Mouse (Mus musculus): Measurements from ENCODE around the gene Arhgap44. TPM values are rescaled to one million over a fixed set of nuclear protein-coding genes. Genes with fewer than 3 reads are reported as not detected.
A peak's percentile ranks its signal among the peaks of the same experiment; 100 is the strongest.

The Arhgap44 gene
- polyA plus RNA-seq (2014; fragmentation: Nextera tagmentation; extraction: Ambion mirVana), result 8.5 and 10.6 TPM in 2 replicates

- DNase-seq (ENCODE audit: low spot score), result peak; percentile 77
- peak within 1 kb of the TSS; percentile 44 for H3K27ac ChIP-seq (ENCODE audit: low read depth, low read length)
- no peaks in the 10 kb centered on the region for H3K36me3 ChIP-seq (ENCODE audit: control insufficient read depth, insufficient read depth, low read length)
- no peaks in the 10 kb centered on the region for H3K9me3 ChIP-seq (replicated peaks; ENCODE audit: control insufficient read depth, low read length)
- H3K4me1 ChIP-seq (ENCODE audit: control insufficient read depth, insufficient read depth, low read length), result peaks cover 10% of the 10 kb centered on the region
- H3K27me3 ChIP-seq (replicated peaks; ENCODE audit: control insufficient read depth, insufficient read depth, low read length), result 0 out of 2 replicates have a peak, but pooled peaks cover 5% of the 10 kb centered on the region
- peak within 1 kb of the TSS; percentile 81 for H3K4me3 ChIP-seq (ENCODE audit: low read depth, low read length)
- 0% methylated on average over 27 of the region's 27 CpGs for WGBS
- peak; percentile 98 for ATAC-seq
- peak within 1 kb of the TSS; percentile 86 for H3K9ac ChIP-seq (ENCODE audit: low read length)
- H3K4me2 ChIP-seq (ENCODE audit: low read length), result peak within 1 kb of the TSS; percentile 93
Measured at GRCm38 (mm10) chr11:65162767-65163120, at the start of gene Arhgap44. Arhgap44 (minus strand) TSS chr11:65162961.

- no peak for ATAC-seq
- no peak overlapping the region for H3K4me2 ChIP-seq (ENCODE audit: low read length)
- no peaks in the 10 kb centered on the region for H3K27me3 ChIP-seq (replicated peaks; ENCODE audit: control insufficient read depth, insufficient read depth, low read length)
- H3K9ac ChIP-seq (ENCODE audit: low read length), result no peak overlapping the region
- peaks cover 4% of the 10 kb centered on the region; the same call in 1 of the 2 replicates for H3K4me1 ChIP-seq (ENCODE audit: control insufficient read depth, insufficient read depth, low read length)
- no peaks in the 10 kb centered on the region for H3K9me3 ChIP-seq (replicated peaks; ENCODE audit: control insufficient read depth, low read length)
- DNase-seq (ENCODE audit: low spot score), result no peak
- H3K27ac ChIP-seq (ENCODE audit: low read depth, low read length), result no peak overlapping the region
- 84% methylated on average over 6 of the region's 6 CpGs for WGBS
- no peak overlapping the region for H3K4me3 ChIP-seq (ENCODE audit: low read depth, low read length)
- H3K36me3 ChIP-seq (ENCODE audit: control insufficient read depth, insufficient read depth, low read length), result no peaks in the 10 kb centered on the region
Measured at GRCm38 (mm10) chr11:65211701-65212100, 48.9 kb upstream of the Arhgap44 start.

GRCm38 (mm10) chr11:65209441-65209840 is 46.7 kb upstream of the Arhgap44 start:
- 51% methylated on average over 6 of the region's 6 CpGs for WGBS
- no peaks in the 10 kb centered on the region for H3K4me1 ChIP-seq (ENCODE audit: control insufficient read depth, insufficient read depth, low read length)

GRCm38 (mm10) chr11:65205306-65205705 is 42.5 kb upstream of the Arhgap44 start:
- ATAC-seq, result no peak
- no peaks in the 10 kb centered on the region for H3K36me3 ChIP-seq (ENCODE audit: control insufficient read depth, insufficient read depth, low read length)
- 84% methylated on average over 5 of the region's 5 CpGs for WGBS
- no peaks in the 10 kb centered on the region for H3K27me3 ChIP-seq (replicated peaks; ENCODE audit: control insufficient read depth, insufficient read depth, low read length)
- DNase-seq (ENCODE audit: low spot score), result no peak
- H3K4me3 ChIP-seq (ENCODE audit: low read depth, low read length), result no peak overlapping the region
- no peaks in the 10 kb centered on the region for H3K9me3 ChIP-seq (replicated peaks; ENCODE audit: control insufficient read depth, low read length)
- H3K4me2 ChIP-seq (ENCODE audit: low read length), result no peak overlapping the region
- H3K4me1 ChIP-seq (ENCODE audit: control insufficient read depth, insufficient read depth, low read length), result no peaks in the 10 kb centered on the region
- no peak overlapping the region for H3K27ac ChIP-seq (ENCODE audit: low read depth, low read length)
- H3K9ac ChIP-seq (ENCODE audit: low read length), result no peak overlapping the region

More at GRCm38 (mm10) chr11:65209441-65209840, 46.7 kb upstream of the Arhgap44 start:
- no peak for DNase-seq (ENCODE audit: low spot score)
- no peaks in the 10 kb centered on the region for H3K36me3 ChIP-seq (ENCODE audit: control insufficient read depth, insufficient read depth, low read length)
- no peaks in the 10 kb centered on the region for H3K9me3 ChIP-seq (replicated peaks; ENCODE audit: control insufficient read depth, low read length)
- no peak overlapping the region for H3K4me3 ChIP-seq (ENCODE audit: low read depth, low read length)
- no peak for ATAC-seq
- H3K4me2 ChIP-seq (ENCODE audit: low read length), result no peak overlapping the region
- H3K27ac ChIP-seq (ENCODE audit: low read depth, low read length), result no peak overlapping the region
- no peak overlapping the region for H3K9ac ChIP-seq (ENCODE audit: low read length)
- no peaks in the 10 kb centered on the region for H3K27me3 ChIP-seq (replicated peaks; ENCODE audit: control insufficient read depth, insufficient read depth, low read length)

- DNase-seq (ENCODE audit: low spot score) (no peak), ATAC-seq (no peak)
- WGBS, result 85% methylated on average over 13 of the region's 13 CpGs
- H3K27me3 ChIP-seq (replicated peaks; ENCODE audit: control insufficient read depth, insufficient read depth, low read length), result no peaks in the 10 kb centered on the region
- no peak overlapping the region for H3K4me2 ChIP-seq (ENCODE audit: low read length)
- H3K9me3 ChIP-seq (replicated peaks; ENCODE audit: control insufficient read depth, low read length), result no peaks in the 10 kb centered on the region
- H3K36me3 ChIP-seq (ENCODE audit: control insufficient read depth, insufficient read depth, low read length), result no peaks in the 10 kb centered on the region
- no peak overlapping the region for H3K4me3 ChIP-seq (ENCODE audit: low read depth, low read length)
- H3K4me1 ChIP-seq (ENCODE audit: control insufficient read depth, insufficient read depth, low read length), result no peaks in the 10 kb centered on the region
- H3K27ac ChIP-seq (ENCODE audit: low read depth, low read length), result no peak overlapping the region
- H3K9ac ChIP-seq (ENCODE audit: low read length), result no peak overlapping the region
Measured at GRCm38 (mm10) chr11:65204651-65205050, 41.9 kb upstream of the Arhgap44 start.

GRCm38 (mm10) chr11:65203020-65203419 is 40.3 kb upstream of the Arhgap44 start:
- no peak overlapping the region for H3K27ac ChIP-seq (ENCODE audit: low read depth, low read length)
- WGBS, result 87% methylated on average over 1 of the region's 1 CpGs
- H3K36me3 ChIP-seq (ENCODE audit: control insufficient read depth, insufficient read depth, low read length), result no peaks in the 10 kb centered on the region
- no peak overlapping the region for H3K4me2 ChIP-seq (ENCODE audit: low read length)
- no peak overlapping the region for H3K4me3 ChIP-seq (ENCODE audit: low read depth, low read length)
- ATAC-seq (no peak), DNase-seq (ENCODE audit: low spot score) (no peak)
- no peaks in the 10 kb centered on the region for H3K27me3 ChIP-seq (replicated peaks; ENCODE audit: control insufficient read depth, insufficient read depth, low read length)
- H3K4me1 ChIP-seq (ENCODE audit: control insufficient read depth, insufficient read depth, low read length), result no peaks in the 10 kb centered on the region
- H3K9me3 ChIP-seq (replicated peaks; ENCODE audit: control insufficient read depth, low read length), result no peaks in the 10 kb centered on the region
- no peak overlapping the region for H3K9ac ChIP-seq (ENCODE audit: low read length)

- ATAC-seq (no peak), DNase-seq (ENCODE audit: low spot score) (peak; percentile 9)
- no peak overlapping the region for H3K4me2 ChIP-seq (ENCODE audit: low read length)
- H3K9me3 ChIP-seq (replicated peaks; ENCODE audit: control insufficient read depth, low read length), result no peaks in the 10 kb centered on the region
- 42% methylated on average over 5 of the region's 5 CpGs for WGBS
- H3K36me3 ChIP-seq (ENCODE audit: control insufficient read depth, insufficient read depth, low read length), result no peaks in the 10 kb centered on the region
- no peaks in the 10 kb centered on the region for H3K4me1 ChIP-seq (ENCODE audit: control insufficient read depth, insufficient read depth, low read length)
- H3K27ac ChIP-seq (ENCODE audit: low read depth, low read length), result no peak overlapping the region
- H3K4me3 ChIP-seq (ENCODE audit: low read depth, low read length), result no peak overlapping the region
- H3K27me3 ChIP-seq (replicated peaks; ENCODE audit: control insufficient read depth, insufficient read depth, low read length), result no peaks in the 10 kb centered on the region
- no peak overlapping the region for H3K9ac ChIP-seq (ENCODE audit: low read length)
Measured at GRCm38 (mm10) chr11:65202236-65202635, 39.5 kb upstream of the Arhgap44 start.

- Histone ChIP-seq H3K4me2 (ENCODE audit: low read length) (no peak overlapping the region), H3K9me3 (replicated peaks; ENCODE audit: control insufficient read depth, low read length) (no peaks in the 10 kb centered on the region), H3K27me3 (replicated peaks; ENCODE audit: control insufficient read depth, insufficient read depth, low read length) (no peaks in the 10 kb centered on the region), H3K4me3 (ENCODE audit: low read depth, low read length) (no peak overlapping the region), H3K36me3 (ENCODE audit: control insufficient read depth, insufficient read depth, low read length) (no peaks in the 10 kb centered on the region), H3K4me1 (ENCODE audit: control insufficient read depth, insufficient read depth, low read length) (no peaks in the 10 kb centered on the region), H3K9ac (ENCODE audit: low read length) (no peak overlapping the region), H3K27ac (ENCODE audit: low read depth, low read length) (no peak overlapping the region)
- 85% methylated on average over 3 of the region's 3 CpGs for WGBS
- DNase-seq (ENCODE audit: low spot score) (no peak), ATAC-seq (no peak)
Measured at GRCm38 (mm10) chr11:65198026-65198425, 35.3 kb upstream of the Arhgap44 start.

- no peaks in the 10 kb centered on the region for H3K4me1 ChIP-seq (ENCODE audit: control insufficient read depth, insufficient read depth, low read length)
- H3K9ac ChIP-seq (ENCODE audit: low read length), result no peak overlapping the region
- H3K4me2 ChIP-seq (ENCODE audit: low read length), result no peak overlapping the region
- H3K4me3 ChIP-seq (ENCODE audit: low read depth, low read length), result no peak overlapping the region
- no peaks in the 10 kb centered on the region for H3K36me3 ChIP-seq (ENCODE audit: control insufficient read depth, insufficient read depth, low read length)
- H3K9me3 ChIP-seq (replicated peaks; ENCODE audit: control insufficient read depth, low read length), result no peaks in the 10 kb centered on the region
- DNase-seq (ENCODE audit: low spot score) (peak; percentile 80), ATAC-seq (no peak; the same call in 1 of the 2 replicates)
- no peaks in the 10 kb centered on the region for H3K27me3 ChIP-seq (replicated peaks; ENCODE audit: control insufficient read depth, insufficient read depth, low read length)
- WGBS, result 4% methylated on average over 3 of the region's 3 CpGs
- H3K27ac ChIP-seq (ENCODE audit: low read depth, low read length), result no peak overlapping the region
Measured at GRCm38 (mm10) chr11:65197280-65197679, 34.5 kb upstream of the Arhgap44 start.

Measured in forebrain, embryonic 14.5 days (tissue).